Mouse (Mus musculus): ENCODE data around the gene Olfr1049. TPM values are rescaled to one million over a fixed set of nuclear protein-coding genes. Genes with fewer than 3 reads are reported as not detected.
"Not testable (repeated sequence)": the region's sequence is repeated elsewhere in the genome, so short reads cannot be mapped to it uniquely, and the experiment has no call there.

Gene Olfr1049
- total RNA-seq (2021): not detected
- long read RNA-seq, experiment 1: 0 reads
- long read RNA-seq, experiment 2: 0 reads

DNA sequence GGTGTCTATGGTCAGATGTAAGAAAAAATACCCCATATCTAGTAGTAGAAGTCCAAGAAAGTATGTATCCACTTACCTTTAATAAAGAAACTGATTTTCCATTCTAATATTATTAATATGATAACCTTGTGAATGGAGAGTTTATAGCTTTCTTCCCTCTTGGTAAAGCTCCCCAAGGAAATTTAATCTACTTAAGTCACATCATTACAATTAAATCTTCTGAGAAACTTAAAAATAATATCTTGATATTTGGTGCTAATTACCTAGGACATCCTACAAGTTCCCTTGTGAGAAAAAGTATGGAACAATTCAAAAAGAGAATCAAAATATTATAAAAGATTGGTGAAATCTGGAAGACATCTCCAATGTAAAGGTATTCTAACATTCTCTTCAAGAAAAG, at the start of gene Olfr1049:
TSS of gene Olfr1049 (minus strand) at position 101 of the 400 bp plus-strand sequence.
- intact Hi-C loops (cut with DNase I); DNase-seq; H3K27ac ChIP-seq; H3K4me3 ChIP-seq: not testable (repeated sequence)

GRCm38 (mm10) chr2:86292155-86292554, 34.0 kb upstream of the Olfr1049 start, which contains the start of gene Olfr1052:
Gene Olfr1052, plus strand, starts transcription at chr2:86292455.
- intact Hi-C loops (cut with DNase I): no loop called here
- H3K4me3 ChIP-seq: no peak within 1 kb of the TSS
- no peak within 1 kb of the TSS for H3K27ac ChIP-seq
- TF ChIP-seq CTCF (IDR thresholded peaks at IDR 0.05): no peak
- no peak for DNase-seq

GRCm38 (mm10) chr2:86278988-86279387, 20.9 kb upstream of the Olfr1049 start, which contains the start of gene Olfr1051:
Gene Olfr1051, minus strand, starts transcription at chr2:86279088.
- intact Hi-C loops (cut with DNase I); DNase-seq: not testable (repeated sequence)

GRCm38 (mm10) chr2:86240189-86240588, 17.9 kb downstream of the Olfr1049 start, which contains the start of gene Olfr1048:
Gene Olfr1048, minus strand, starts transcription at chr2:86240289.
- no peak within 1 kb of the TSS for H3K4me3 ChIP-seq
- H3K27ac ChIP-seq: no peak within 1 kb of the TSS
- DNase-seq: no peak
- intact Hi-C loops (cut with DNase I): no loop called here
- TF ChIP-seq CTCF (IDR thresholded peaks at IDR 0.05): no peak

More at GRCm38 (mm10) chr2:86278988-86279387, 20.9 kb upstream of the Olfr1049 start, which contains the start of gene Olfr1051:
- H3K4me3 ChIP-seq, H3K27ac ChIP-seq: not testable (repeated sequence)

- Histone ChIP-seq H3K4me3 (no peak within 1 kb of the TSS), H3K27ac (no peak within 1 kb of the TSS)
- TF ChIP-seq CTCF (IDR thresholded peaks at IDR 0.05): no peak
- DNase-seq: no peak
- intact Hi-C loops (cut with DNase I): no loop called here
These were observed 26.8 kb downstream of the Olfr1049 start, which contains the start of gene Olfr1047 for GRCm38 (mm10) chr2:86231301-86231700. Gene Olfr1047, minus strand, starts transcription at chr2:86231401.

- Histone ChIP-seq H3K4me3 (no peak within 1 kb of the TSS), H3K27ac (no peak within 1 kb of the TSS)
- intact Hi-C loops (cut with DNase I): no loop called here
- TF ChIP-seq CTCF (IDR thresholded peaks at IDR 0.05): no peak
- no peak for DNase-seq
These were observed 38.9 kb downstream of the Olfr1049 start, which contains the start of gene Olfr1046 for GRCm38 (mm10) chr2:86219214-86219613. Gene Olfr1046, minus strand, starts transcription at chr2:86219314.

Other genes starting within 250 kb of the Olfr1049 start
- gene Olfr1033, start 237.7 kb downstream of the Olfr1049 start, total RNA-seq (2021): under 1 TPM in 1 of 2 experiments, not detected in 1; 0.14 TPM
- not detected for gene Olfr1034, start 212.5 kb downstream of the Olfr1049 start, total RNA-seq (2021)
- not detected for gene Olfr1036, start 184.3 kb downstream of the Olfr1049 start, total RNA-seq (2021)
- gene Olfr1037, start 170.9 kb downstream of the Olfr1049 start, total RNA-seq (2021): not detected
- not detected for gene Olfr1039, start 122.4 kb downstream of the Olfr1049 start, total RNA-seq (2021)
- gene Olfr1040, start 111.6 kb downstream of the Olfr1049 start, total RNA-seq (2021): not detected
- not detected for gene Olfr1042, start 96.5 kb downstream of the Olfr1049 start, total RNA-seq (2021)
- not detected for gene Olfr1043, start 90.8 kb downstream of the Olfr1049 start, total RNA-seq (2021)
- gene Olfr1044, start 80.5 kb downstream of the Olfr1049 start, total RNA-seq (2021): not detected
- not detected for gene Olfr52, start 72.6 kb downstream of the Olfr1049 start, total RNA-seq (2021)
- not detected for gene Olfr1045, start 55.3 kb downstream of the Olfr1049 start, total RNA-seq (2021)
- gene Olfr1046, start 39.0 kb downstream of the Olfr1049 start, total RNA-seq (2021): not detected
- not detected for gene Olfr1047, start 26.9 kb downstream of the Olfr1049 start, total RNA-seq (2021)
- not detected for gene Olfr1048, start 18.0 kb downstream of the Olfr1049 start, total RNA-seq (2021)
- gene Olfr1051, start 20.8 kb upstream of the Olfr1049 start, total RNA-seq (2021): not detected
- gene Olfr1052, start 34.1 kb upstream of the Olfr1049 start, total RNA-seq (2021): not detected
- not detected for gene Olfr1053, start 57.0 kb upstream of the Olfr1049 start, total RNA-seq (2021)
- gene Olfr1054, start 77.1 kb upstream of the Olfr1049 start, total RNA-seq (2021): not detected
- not detected for gene Olfr1055, start 92.0 kb upstream of the Olfr1049 start, total RNA-seq (2021)
- gene Olfr1056, start 104.1 kb upstream of the Olfr1049 start, total RNA-seq (2021): not detected
- not detected for gene Olfr1057, start 120.1 kb upstream of the Olfr1049 start, total RNA-seq (2021)
- not detected for gene Olfr1058, start 130.2 kb upstream of the Olfr1049 start, total RNA-seq (2021)
- gene Olfr1061, start 155.7 kb upstream of the Olfr1049 start, total RNA-seq (2021): not detected
- gene Olfr1062, start 168.4 kb upstream of the Olfr1049 start, total RNA-seq (2021): not detected
- gene Olfr1065, start 192.3 kb upstream of the Olfr1049 start, total RNA-seq (2021): not detected
- not detected for gene Olfr1066, start 197.9 kb upstream of the Olfr1049 start, total RNA-seq (2021)
- not detected for gene Olfr228, start 229.1 kb upstream of the Olfr1049 start, total RNA-seq (2021)